Mouse (Mus musculus) neutrophil, adult 5-6 weeks (primary cell): ENCODE measurements around the gene Serpina3k. TPM values are rescaled to one million over a fixed set of nuclear protein-coding genes. Genes with fewer than 3 reads are reported as not detected.
"Not testable (repeated sequence)": the region's sequence is repeated elsewhere in the genome, so short reads cannot be mapped to it uniquely, and the experiment has no call there.

ENCODE experiments used
- ATAC-seq: fragments of 151-379, 151-347 bp; 2 replicates; pipeline ENCODE4 v1.8.0; 2017; ENCODE audit warnings: mild to moderate bottlenecking, moderate TSS enrichment; ENCODE audit not compliant: insufficient number of reproducible peaks, poor library complexity, low FRiP score, severe bottlenecking; ENCODE audit errors: extremely low read depth
- total RNA-seq: library from RNA; stranded (forward); fragments of 200-1000 nt; gene quantifications from 2 replicates; pipeline ENCODE4 v1.2.3, GENCODE M21; 2017

The Serpina3k gene
- total RNA-seq, 1 experiment from 2014 or later = not detected

- not testable (repeated sequence) for ATAC-seq
These were observed 42.9 kb downstream of the Serpina3k start for GRCm38 (mm10) chr12:104381071-104381604.

- not testable (repeated sequence) for ATAC-seq
These were observed 47.7 kb downstream of the Serpina3k start for GRCm38 (mm10) chr12:104385987-104386386.

- ATAC-seq = not testable (repeated sequence)
These were observed 48.6 kb downstream of the Serpina3k start for GRCm38 (mm10) chr12:104386878-104387277.

GRCm38 (mm10) chr12:104388477-104388876 is 50.2 kb downstream of the Serpina3k start:
- no peak for ATAC-seq

- ATAC-seq = not testable (repeated sequence)
These were observed 52.8 kb downstream of the Serpina3k start for GRCm38 (mm10) chr12:104391057-104391456.

Other genes with a start within 250 kb of the Serpina3k start
- gene Serpina5, start 237.4 kb upstream of the Serpina3k start, total RNA-seq = not detected in 2 replicates
- gene Serpina3a, start 225.8 kb upstream of the Serpina3k start, total RNA-seq = not detected in 2 replicates
- gene Serpina3b, start 210.5 kb upstream of the Serpina3k start, total RNA-seq = not detected in 2 replicates
- gene Serpina3c, start 184.6 kb upstream of the Serpina3k start, total RNA-seq = not detected in 2 replicates
- gene Serpina3f, start 123.9 kb upstream of the Serpina3k start, total RNA-seq = 1.5 and 2.8 TPM in 2 replicates
- gene Serpina3g, start 102.2 kb upstream of the Serpina3k start, total RNA-seq = 41.3 and 43.1 TPM in 2 replicates
- 0.70 TPM in 1 of 2 replicates, not detected in the other for gene Serpina3i, start 75.4 kb upstream of the Serpina3k start, total RNA-seq
- not detected in 2 replicates for gene Serpina3j, start 23.9 kb upstream of the Serpina3k start, total RNA-seq
- gene Serpina3m, start within 50 bp of the Serpina3k start, total RNA-seq = not detected in 2 replicates
- not detected in 2 replicates for gene Serpina3n, start 68.2 kb downstream of the Serpina3k start, total RNA-seq
- gene Gsc, start 134.8 kb downstream of the Serpina3k start, total RNA-seq = not detected in 2 replicates